Mouse (Mus musculus): ENCODE data around the gene Cd209a.
A peak's percentile ranks its signal among the peaks of the same experiment; 100 is the strongest.

GRCm38 (mm10) chr8:3718559-3718958 is 30.2 kb downstream of the Cd209a start:
- TF ChIP-seq CTCF (IDR thresholded peaks at IDR 0.05; ENCODE audit: low read depth) (peak; percentile 100), EP300 (IDR thresholded peaks at IDR 0.05; ENCODE audit: low read depth) (no peak)

All from liver, embryonic 14.5 days (tissue).